Mouse (Mus musculus) bone marrow macrophage, adult 2 months (primary cell): Measurements from ENCODE around the gene Trir. TPM values are rescaled to one million over a fixed set of nuclear protein-coding genes. Genes with fewer than 3 reads are reported as not detected.

Experiments used
- H3K27ac ChIP-seq: 2 replicates; pipeline ENCODE4 v1.5.1; 2012; ENCODE audit warnings: low read depth, low read length; ENCODE audit not compliant: insufficient read depth
- H3K4me1 ChIP-seq: 2 replicates; pipeline ENCODE4 v1.6.1; 2012; ENCODE audit warnings: low read length; ENCODE audit not compliant: control insufficient read depth, insufficient read depth
- H3K4me3 ChIP-seq: 2 replicates; pipeline ENCODE4 v1.5.1; 2012; ENCODE audit warnings: mild to moderate bottlenecking, low read length, moderate library complexity; ENCODE audit not compliant: insufficient read depth
- CTCF ChIP-seq: IDR thresholded peaks from 2 replicates; pipeline ENCODE4 v1.5.1; 2012; ENCODE audit warnings: low read depth, mild to moderate bottlenecking, low read length, moderate library complexity
- POLR2A ChIP-seq: IDR thresholded peaks from 2 replicates; pipeline ENCODE4 v1.6.1; 2012; ENCODE audit warnings: mild to moderate bottlenecking, low read depth, low read length, borderline replicate concordance
- polyA plus RNA-seq: library from polyadenylated mRNA; stranded (reverse); fragments of >200 nt; gene quantifications from 2 replicates; pipeline ENCODE4 v1.2.4, GENCODE M21; 2012; ENCODE audit not compliant: missing spikeins, insufficient read depth, insufficient read length

Gene Trir
- 145 and 177 TPM in 2 replicates for polyA plus RNA-seq

DNA sequence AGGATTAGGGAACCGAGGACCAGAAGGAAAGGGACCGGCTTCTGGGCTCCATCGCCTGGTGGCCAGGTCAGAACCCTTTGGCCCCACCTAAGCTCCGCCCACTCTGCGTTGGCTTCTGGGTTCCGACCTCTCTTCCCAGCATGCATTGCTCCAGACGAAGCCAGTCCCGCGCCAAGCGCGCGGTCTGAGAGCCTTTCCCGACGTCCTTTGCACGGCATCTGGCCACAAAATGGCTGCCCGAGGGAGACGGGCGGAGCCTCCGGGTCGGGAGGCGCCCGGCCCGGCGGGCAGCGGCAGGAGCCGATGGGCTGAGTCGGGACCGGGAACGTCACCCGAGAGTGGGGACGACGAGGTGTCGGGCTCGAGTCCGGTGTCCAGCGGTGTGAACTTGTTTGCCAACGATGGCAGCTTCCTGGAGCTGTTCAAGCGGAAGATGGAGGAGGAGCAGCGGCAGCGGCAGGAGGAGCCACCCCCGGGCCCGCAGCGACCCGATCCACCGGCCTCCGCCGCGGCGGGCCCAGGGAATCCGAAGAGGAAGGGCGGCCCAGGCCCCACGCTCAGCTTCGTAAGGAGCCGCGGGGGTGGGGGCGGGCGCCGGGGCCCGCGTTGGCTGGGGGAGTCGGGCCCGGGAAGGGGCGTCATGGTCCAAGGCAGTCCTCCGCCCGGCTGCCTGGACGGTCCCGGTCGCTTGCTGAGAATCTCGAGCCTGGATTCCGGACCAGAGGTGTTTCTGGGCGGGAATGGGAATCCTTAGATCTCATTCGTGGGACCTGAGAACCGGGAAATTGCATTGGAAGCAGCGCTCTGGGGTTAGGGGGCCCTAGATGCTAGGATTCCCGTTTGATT, at the start of gene Trir:
Gene Trir, plus strand, starts transcription at position 154 of the 846 bp plus-strand sequence.
- Histone ChIP-seq H3K4me3 (peak within 1 kb of the TSS; percentile 88), H3K27ac (peak within 1 kb of the TSS; percentile 87), H3K4me1 (peaks cover 18% of the 10 kb centered on the region)
- no peak for TF ChIP-seq CTCF
- TF ChIP-seq POLR2A = peak; percentile 83

GRCm38 (mm10) chr8:84977435-84978247, 49.0 kb upstream of the Trir start:
- Histone ChIP-seq H3K4me1 (peaks cover 31% of the 10 kb centered on the region), H3K27ac (peak overlapping the region; percentile 88), H3K4me3 (peak overlapping the region; percentile 89)
- TF ChIP-seq CTCF (no peak), POLR2A (no peak)

- TF ChIP-seq POLR2A = peak; percentile 100
- no peak for TF ChIP-seq CTCF
- peak within 1 kb of the TSS; percentile 89 for H3K4me3 ChIP-seq
- H3K27ac ChIP-seq = peak within 1 kb of the TSS; percentile 94
- peaks cover 37% of the 10 kb centered on the region for H3K4me1 ChIP-seq
Measured at GRCm38 (mm10) chr8:84978248-84978940, 48.2 kb upstream of the Trir start, which contains the start of gene Junb. Junb (minus strand) TSS chr8:84978718.

GRCm38 (mm10) chr8:84979599-84980421, 46.8 kb upstream of the Trir start:
- Histone ChIP-seq H3K4me1 (peaks cover 46% of the 10 kb centered on the region), H3K4me3 (peak overlapping the region; percentile 56)
- TF ChIP-seq CTCF (no peak), POLR2A (no peak)

DNA sequence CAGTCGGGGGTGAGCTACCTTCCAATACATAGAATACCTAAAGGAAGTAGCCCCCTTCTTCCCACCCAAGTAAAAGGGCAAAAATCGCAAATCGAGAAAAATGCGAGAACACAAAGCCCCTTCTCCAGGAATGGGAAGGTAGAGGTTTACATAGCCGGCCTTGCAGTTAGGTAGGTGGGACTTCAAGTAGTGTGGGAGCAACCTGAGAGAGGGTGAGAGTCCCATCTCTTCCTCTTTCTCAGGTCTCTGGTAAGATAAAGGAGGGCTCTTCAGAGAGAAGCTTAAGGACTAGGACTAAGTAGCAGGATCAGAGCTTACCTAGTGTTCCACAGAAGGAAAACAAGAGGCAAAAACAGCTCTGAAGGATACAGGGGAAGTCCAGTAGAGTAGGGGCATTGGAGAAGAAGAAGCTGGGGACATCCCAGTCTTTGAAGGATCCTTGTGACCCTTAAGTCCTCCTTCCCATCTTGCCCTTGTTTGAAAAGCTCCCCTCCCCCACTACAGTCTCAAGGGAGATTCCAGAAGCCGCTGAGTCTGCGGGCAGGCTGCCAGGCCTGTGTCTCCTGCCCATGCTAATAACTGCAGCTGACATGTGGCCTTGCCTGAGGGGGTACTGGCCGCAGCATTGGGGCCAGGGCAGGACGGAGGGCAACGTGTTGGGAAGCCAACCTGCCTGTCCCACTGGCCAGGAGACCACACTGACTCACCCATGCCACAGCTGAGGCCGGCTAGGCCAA, 45.8 kb upstream of the Trir start:
- no peak for TF ChIP-seq CTCF
- 0 out of 2 replicates have a peak, but pooled peaks have one; percentile 34 for TF ChIP-seq POLR2A
- H3K27ac ChIP-seq = peak overlapping the region; percentile 94
- H3K4me3 ChIP-seq = peak overlapping the region; percentile 56
- peaks cover 44% of the 10 kb centered on the region for H3K4me1 ChIP-seq

More at GRCm38 (mm10) chr8:84979599-84980421, 46.8 kb upstream of the Trir start:
- peak overlapping the region; percentile 94 for H3K27ac ChIP-seq

DNA sequence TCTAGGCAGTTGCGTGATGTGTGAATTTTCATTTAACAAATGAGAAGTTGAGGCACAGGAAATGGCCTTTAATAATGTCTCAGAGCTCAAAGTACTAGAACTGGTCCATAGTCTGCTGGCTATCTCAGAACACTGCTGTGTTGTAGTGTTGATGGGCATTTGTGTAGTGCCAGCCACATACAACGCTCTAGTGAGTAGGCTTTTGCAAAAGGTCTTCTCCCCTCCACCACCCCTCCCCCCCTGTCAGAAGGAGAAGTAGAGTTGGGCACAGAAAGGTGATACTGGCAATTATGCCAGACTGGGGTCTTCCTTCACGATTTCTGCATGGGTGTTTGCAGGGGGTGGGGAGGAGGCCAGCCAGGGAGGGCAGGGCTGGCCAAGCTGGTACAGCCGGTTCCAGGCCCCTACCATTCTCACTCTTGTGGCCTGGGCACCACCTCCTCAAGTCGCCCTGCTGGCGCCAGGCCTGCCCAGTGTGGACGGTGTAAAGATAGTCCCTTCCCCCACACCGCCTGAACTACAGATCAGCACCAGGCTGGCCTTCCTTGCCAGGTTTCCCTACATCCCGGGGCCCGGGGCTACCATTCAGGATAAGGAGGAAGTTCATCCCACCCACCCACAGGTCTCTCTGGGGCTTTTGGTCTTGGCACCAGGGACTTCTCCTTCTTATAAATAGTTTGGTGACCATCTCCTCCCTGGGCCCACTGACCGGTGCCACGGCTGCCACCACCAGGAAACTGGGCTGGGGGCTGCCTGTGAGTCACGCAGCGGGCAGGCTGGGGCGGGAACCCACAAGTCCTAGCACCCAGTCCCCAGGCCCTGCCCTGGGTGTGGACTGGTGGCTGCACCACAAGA, 44.8 kb upstream of the Trir start:
- Histone ChIP-seq H3K4me3 (peak overlapping the region; percentile 18), H3K4me1 (peaks cover 49% of the 10 kb centered on the region), H3K27ac (peak overlapping the region; percentile 94)
- TF ChIP-seq CTCF = no peak

DNA sequence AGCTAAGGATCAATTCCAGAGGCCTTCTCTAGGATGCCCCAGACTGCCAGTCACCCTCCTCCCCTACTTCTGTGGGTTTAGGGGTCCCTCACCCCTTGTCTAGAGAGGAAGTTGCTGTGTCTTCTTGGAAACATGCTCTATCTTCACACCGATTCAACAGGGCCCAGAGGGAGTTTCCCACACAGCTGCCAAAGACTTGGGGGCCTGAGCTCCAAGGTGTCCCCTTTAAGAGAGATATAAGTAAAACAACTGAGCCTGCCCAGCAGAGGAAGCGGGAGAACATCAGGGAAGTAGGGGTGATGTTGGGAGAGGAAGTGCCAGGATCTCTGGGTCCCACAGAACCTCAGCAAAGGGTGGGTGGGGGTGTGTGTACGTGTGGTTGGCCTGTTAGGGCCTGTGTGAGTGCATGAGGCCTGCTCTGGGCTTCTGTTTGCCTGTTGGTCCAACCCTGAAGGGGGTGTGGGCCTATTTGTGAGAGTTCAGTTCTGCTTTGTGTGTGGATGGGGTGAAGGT, 44.1 kb upstream of the Trir start:
- Histone ChIP-seq H3K4me1 (peaks cover 52% of the 10 kb centered on the region), H3K27ac (peak overlapping the region; percentile 94), H3K4me3 (peak overlapping the region; percentile 18)
- no peak for TF ChIP-seq POLR2A
- TF ChIP-seq CTCF = no peak
